Mouse (Mus musculus): ENCODE data around the gene Use1.
"Not testable (repeated sequence)": the region's sequence is repeated elsewhere in the genome, so short reads cannot be mapped to it uniquely, and the experiment has no call there.

Use1 gene

GRCm38 (mm10) chr8:71366771-71367528 lies at the start of gene Use1:
Use1 (plus strand) TSS chr8:71366848.
- CTCF ChIA-PET = no interaction called here

GRCm38 (mm10) chr8:71318610-71319009 lies 48.0 kb upstream of the Use1 start:
- CTCF ChIA-PET = not testable (repeated sequence)

- CTCF ChIA-PET = not testable (repeated sequence)
These were observed 46.9 kb upstream of the Use1 start for GRCm38 (mm10) chr8:71319760-71320159.

DNA sequence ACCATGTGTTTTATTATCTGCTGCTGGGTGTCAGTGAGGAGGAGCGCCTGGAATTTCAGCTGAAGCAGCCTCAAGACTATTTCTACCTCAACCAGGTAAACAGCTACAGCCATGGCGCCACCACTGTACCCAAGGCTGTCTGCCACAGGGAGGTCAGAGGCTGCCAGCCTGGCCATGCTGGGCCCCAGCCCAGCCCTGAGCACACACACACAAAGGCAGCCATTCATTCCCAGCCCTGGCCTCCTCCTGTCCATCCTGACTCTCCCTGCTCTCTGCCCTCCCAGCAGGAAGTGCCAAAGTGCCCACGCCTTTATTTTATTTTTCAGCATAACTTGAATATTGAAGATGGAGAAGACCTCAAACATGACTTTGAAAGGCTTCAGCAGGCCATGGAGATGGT lies 43.7 kb upstream of the Use1 start:
- CTCF ChIA-PET = interaction anchor here (0.7 kb wide), 1 partner anchor 38 kb away, joined by 4 read pairs; no protein-coding TSS in a partner anchor

- CTCF ChIA-PET = interaction anchor here (0.7 to 0.8 kb wide), 2 partner anchors 25 to 147 kb away, joined by 3 read pairs; no protein-coding TSS in a partner anchor
These were observed 41.8 kb upstream of the Use1 start for GRCm38 (mm10) chr8:71324848-71325247.

GRCm38 (mm10) chr8:71337834-71338233 lies 28.8 kb upstream of the Use1 start:
- CTCF ChIA-PET = not testable (repeated sequence)

- CTCF ChIA-PET = no interaction called here
These were observed 26.0 kb upstream of the Use1 start for GRCm38 (mm10) chr8:71340625-71341024.

DNA sequence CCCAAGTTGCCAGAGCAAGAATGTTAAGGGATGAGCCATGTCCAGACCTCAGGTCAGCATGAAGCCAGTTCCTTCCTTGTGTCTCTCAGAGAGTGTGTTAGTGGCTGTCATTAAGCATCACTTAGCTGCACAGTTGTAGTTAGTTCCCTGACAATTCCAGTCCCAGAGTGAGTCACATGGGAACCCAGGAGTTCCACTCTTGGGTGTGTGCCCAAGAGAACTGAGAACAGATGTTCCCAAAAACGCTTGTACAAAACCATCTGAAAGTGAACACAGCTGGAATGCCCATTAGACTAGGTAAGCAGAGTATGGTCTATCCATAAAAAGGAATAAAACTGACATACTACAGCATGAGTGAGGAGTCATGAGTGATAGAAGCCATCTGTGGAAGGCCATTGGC lies 20.1 kb upstream of the Use1 start:
- CTCF ChIA-PET = no interaction called here

DNA sequence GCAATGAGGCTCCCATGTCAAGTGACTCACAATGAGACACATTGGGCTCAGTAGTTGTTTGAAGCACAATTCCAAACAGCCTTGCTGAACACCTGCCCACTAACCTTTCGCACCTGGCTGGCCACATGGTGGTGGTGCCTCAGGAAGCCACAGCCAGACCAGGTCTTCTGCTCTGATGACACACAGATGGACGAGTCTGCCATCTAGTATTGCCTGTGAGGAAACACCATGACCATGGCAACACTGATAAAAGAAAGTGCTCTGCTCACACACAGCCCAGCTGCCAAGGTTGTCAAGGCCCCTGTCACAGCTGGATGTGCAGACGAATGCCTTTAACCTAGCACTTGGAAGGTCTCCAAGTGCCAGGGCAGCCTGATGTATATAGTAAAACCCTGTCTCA lies 15.5 kb upstream of the Use1 start:
- CTCF ChIA-PET = interaction anchor here (0.5 kb wide), 1 partner anchor 16 kb away, joined by 5 read pairs; no protein-coding TSS in a partner anchor

DNA sequence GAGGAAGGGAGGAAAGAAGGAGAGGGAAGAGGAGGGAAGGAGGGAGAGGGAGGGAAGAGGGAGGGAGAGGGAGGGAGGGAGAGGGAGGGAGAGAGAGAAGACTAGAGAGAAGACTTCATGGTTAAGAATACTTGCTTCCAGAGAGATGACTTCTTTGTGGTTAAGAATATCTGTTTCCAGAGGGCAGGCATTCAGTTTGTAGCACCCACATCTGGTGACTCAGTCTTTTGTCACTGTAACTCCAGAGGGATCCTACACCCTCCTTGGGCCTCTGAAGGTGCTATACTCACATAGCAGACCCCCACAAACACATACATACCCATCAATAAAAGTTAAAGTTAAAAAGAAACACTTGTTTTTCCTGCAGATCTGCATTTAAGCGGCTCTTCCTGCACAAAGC lies 15.1 kb upstream of the Use1 start:
- CTCF ChIA-PET = no interaction called here

DNA sequence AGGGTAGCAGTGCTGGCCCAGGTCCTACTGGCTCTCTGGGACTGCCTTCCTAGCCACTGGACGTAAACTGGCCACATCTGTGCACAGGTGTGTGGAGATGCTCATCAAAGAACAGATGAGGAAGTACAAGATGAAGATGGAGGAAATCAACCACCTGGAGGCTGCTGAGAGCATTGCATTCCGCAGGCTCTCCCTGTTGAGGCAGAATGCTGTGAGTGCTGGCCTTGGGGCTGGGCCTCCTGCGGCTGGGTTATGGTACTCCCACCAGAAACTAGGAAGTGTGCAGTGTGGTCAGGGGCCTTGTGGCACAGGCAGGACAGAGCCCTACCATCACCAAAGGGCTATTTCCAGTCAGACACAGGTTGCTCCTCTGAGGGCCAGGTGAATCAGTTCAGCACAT lies 8.6 kb upstream of the Use1 start:
- CTCF ChIA-PET = no interaction called here

- CTCF ChIA-PET = no interaction called here
These were observed 1.0 kb downstream of the Use1 start for GRCm38 (mm10) chr8:71367529-71368176.

- CTCF ChIA-PET = interaction anchor here (0.5 kb wide), 1 partner anchor 26 kb away, joined by 4 read pairs; no protein-coding TSS in a partner anchor
These were observed 1.7 kb downstream of the Use1 start for GRCm38 (mm10) chr8:71368366-71368765.

- CTCF ChIA-PET = no interaction called here
These were observed 2.5 kb downstream of the Use1 start for GRCm38 (mm10) chr8:71369040-71369718.

GRCm38 (mm10) chr8:71370711-71371235 lies 4.1 kb downstream of the Use1 start:
- CTCF ChIA-PET = interaction anchor here (0.7 kb wide), 2 partner anchors 22 to 671 kb away, joined by 3 to 4 read pairs; no protein-coding TSS in a partner anchor

- CTCF ChIA-PET = interaction anchor here (0.5 to 0.7 kb wide), 3 partner anchors 23 to 671 kb away, joined by 3 to 10 read pairs (median 4); no protein-coding TSS in a partner anchor
These were observed 4.7 kb downstream of the Use1 start, which contains the start of gene Ocel1 for GRCm38 (mm10) chr8:71371236-71371848. Ocel1 (plus strand) TSS chr8:71371298.

DNA sequence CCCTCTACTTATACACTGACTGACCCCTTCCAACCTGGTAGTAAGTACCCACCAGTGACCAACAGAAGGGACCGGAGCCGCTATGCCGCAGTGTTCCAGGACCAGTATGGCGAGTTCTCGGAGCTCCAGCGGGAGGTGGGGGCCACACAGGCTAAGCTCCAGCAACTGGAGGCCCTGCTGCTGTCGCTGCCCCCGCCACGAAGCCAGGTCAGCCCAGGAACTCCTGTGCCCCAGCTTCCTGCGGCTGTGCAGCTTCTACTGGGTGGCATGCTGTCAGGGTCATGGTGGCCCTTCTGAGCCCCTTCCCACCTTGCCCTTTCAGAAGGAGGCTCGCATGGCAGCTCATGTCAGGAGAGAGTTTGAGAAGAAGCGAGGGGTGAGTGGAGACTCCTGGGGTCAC lies 5.8 kb downstream of the Use1 start:
- CTCF ChIA-PET = interaction anchor here (0.6 kb wide), 1 partner anchor 156 kb away, joined by 3 read pairs; no protein-coding TSS in a partner anchor

GRCm38 (mm10) chr8:71373000-71373399 lies 6.4 kb downstream of the Use1 start:
- CTCF ChIA-PET = interaction anchor here (0.6 to 0.8 kb wide), 2 partner anchors 9 to 26 kb away, joined by 3 to 4 read pairs; partner anchors contain the start of gene Nr2f6

- CTCF ChIA-PET = no interaction called here
These were observed 8.1 kb downstream of the Use1 start for GRCm38 (mm10) chr8:71374616-71375206.

DNA sequence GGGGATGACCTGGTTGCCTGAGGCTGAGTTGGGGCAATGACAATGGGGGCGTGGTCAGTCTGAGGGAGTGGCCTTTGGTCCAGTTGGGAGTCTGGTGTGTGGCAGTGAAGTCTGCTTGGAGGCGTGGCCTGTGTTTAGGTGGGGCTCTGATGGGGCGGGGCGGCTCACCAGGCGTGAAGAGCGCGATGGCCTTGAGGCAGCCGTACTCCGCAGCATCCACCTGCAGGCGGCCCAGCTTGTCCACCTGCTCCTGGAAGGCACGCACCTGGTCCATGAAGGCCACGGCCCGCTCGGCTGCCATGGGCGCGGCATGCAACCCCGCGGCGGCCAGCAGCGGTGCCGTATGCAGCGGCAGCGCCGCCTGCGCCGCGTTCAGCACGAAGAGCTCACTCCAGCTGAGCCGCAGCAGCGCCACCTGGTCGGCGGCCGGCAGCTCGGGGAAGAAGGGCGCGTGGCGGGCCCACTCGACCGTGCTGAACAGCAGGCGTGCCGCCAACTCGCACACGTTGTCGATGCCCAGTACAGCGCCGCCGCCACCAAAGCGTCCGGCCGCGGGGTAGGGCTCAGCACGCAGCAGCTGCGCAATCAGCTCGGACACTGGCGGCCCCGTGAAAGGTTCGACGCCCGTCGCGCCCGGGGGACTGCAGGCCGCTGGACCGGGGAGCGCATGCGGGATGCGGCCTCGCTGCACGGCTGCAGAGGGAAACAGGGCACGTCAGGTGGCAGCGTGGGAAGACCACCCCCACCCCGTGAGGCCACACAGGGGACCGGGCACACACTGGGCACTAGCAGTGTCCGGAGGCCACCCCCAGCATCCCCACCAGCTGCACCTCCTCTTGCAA lies 9.2 kb downstream of the Use1 start:
- CTCF ChIA-PET = no interaction called here
